Mouse (Mus musculus) urinary bladder, postnatal 36 days (tissue): Measurements from ENCODE around the gene Hnrnpa1.
A peak's percentile ranks its signal among the peaks of the same experiment; 100 is the strongest.

ENCODE experiments used
- DNase-seq, 2 experiments: peaks; one replicate each; pipeline ENCODE4 v3.0.0; 2022; ENCODE audit warnings: low spot score in 2 of 2, mixed read lengths in 1 of 2

Gene Hnrnpa1

DNA sequence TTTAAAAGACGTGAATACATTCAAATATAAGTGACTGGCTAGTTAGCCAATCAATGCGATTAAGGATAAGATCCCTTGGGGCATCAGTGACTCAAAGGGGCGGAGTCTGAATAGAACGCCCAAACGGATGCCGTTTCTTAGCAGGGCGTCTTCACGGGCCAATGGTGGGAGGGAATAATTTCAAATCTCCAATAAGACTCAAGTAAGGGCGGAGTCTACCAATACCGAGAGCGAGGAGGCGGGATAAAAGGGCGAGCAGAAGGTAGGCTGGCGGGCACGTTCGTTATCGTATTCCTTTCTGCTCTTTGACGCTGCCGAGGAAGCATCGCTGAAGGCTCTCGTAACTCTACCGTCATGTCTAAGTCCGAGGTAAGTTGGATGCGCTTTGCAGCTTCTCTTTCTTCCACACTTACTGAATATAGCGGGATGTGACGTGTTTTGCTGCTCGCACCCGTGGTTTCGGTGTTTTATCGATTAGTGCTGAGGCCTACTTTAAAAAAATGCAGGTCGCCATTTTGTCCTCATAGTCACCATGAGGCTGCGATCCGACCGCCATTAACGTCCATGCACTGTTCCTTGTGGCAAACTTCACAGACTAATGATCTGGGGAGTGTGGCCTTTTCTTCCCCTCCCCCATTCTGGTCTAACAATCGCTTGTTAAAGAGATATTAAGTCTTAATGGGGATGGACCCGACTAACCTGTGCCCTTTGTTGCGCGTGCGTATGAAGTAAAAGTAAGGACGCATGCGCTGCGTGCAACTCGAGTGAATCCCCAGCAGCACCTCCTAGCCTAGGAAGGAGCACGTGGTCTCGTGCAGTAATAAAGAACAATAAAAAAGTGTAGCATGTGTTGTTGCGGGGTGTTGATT, at the start of gene Hnrnpa1:
Hnrnpa1 (plus strand) TSS at position 273 of the 869 bp plus-strand sequence.
- DNase-seq = peak; percentile 84 to 92

- DNase-seq = no peak
These were observed 49.4 kb upstream of the Hnrnpa1 start for GRCm38 (mm10) chr15:103190531-103191462.

- no peak for DNase-seq
These were observed 46.6 kb upstream of the Hnrnpa1 start for GRCm38 (mm10) chr15:103193606-103194005.

DNA sequence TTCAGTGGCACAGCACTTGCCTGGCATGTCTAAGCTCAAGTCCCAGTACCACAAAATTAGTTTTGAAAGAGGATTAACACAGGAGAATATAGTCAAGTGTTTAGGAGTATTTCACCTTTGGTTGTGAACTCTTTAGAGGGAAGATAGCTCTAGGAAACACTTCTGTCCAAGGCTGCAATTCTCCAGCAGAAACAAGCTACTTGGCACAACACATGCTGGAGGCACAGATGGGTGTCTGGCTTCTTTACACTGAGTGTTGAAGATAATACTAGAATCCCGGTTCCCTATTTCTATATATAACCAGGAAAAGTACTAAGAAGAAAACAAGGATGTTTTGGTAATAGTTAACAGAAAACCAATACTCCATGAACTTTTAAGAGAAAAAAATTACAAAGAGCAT, 43.4 kb upstream of the Hnrnpa1 start:
- DNase-seq = no peak

DNA sequence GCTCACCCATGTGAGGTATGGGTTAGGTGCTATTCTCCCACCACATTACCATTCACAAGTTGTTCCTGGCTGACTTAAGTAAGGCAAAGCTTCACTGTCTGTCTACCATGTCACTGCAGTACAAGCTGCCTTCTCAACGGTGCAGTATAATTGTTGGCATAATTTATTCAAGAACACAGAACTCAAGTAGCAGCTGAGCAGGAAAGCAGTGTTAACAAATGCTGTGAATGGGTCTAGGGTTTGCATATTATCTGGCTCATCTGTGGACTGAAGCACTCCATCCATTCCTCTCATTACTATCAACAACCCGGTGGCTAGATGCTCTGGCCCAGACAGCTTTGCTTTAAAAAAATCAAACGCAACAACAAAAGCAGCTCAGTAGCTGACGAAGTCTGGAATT, 42.4 kb upstream of the Hnrnpa1 start:
- no peak for DNase-seq

- DNase-seq = no peak
These were observed 38.0 kb upstream of the Hnrnpa1 start for GRCm38 (mm10) chr15:103202088-103202793.

GRCm38 (mm10) chr15:103205156-103205555, 35.1 kb upstream of the Hnrnpa1 start:
- DNase-seq = no peak

DNA sequence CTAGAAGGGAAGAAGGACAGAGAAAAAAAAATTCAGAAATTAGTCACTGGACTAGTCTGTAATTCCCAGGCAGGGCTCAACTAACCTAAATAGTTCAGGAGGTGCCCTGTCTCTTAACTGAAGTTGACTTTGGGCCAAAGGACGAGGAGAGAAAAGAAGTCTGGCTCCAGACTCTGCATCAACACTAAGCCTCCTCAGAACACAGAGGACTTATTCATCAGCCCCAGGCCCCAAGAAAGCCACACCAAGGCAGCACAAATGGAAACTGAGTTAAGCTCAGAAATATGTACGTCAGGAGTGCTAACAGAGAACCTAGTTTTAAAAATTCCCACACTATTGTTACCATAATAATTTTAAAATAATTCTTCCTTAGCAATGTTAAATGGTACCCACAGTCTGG, 26.1 kb upstream of the Hnrnpa1 start:
- no peak for DNase-seq

DNA sequence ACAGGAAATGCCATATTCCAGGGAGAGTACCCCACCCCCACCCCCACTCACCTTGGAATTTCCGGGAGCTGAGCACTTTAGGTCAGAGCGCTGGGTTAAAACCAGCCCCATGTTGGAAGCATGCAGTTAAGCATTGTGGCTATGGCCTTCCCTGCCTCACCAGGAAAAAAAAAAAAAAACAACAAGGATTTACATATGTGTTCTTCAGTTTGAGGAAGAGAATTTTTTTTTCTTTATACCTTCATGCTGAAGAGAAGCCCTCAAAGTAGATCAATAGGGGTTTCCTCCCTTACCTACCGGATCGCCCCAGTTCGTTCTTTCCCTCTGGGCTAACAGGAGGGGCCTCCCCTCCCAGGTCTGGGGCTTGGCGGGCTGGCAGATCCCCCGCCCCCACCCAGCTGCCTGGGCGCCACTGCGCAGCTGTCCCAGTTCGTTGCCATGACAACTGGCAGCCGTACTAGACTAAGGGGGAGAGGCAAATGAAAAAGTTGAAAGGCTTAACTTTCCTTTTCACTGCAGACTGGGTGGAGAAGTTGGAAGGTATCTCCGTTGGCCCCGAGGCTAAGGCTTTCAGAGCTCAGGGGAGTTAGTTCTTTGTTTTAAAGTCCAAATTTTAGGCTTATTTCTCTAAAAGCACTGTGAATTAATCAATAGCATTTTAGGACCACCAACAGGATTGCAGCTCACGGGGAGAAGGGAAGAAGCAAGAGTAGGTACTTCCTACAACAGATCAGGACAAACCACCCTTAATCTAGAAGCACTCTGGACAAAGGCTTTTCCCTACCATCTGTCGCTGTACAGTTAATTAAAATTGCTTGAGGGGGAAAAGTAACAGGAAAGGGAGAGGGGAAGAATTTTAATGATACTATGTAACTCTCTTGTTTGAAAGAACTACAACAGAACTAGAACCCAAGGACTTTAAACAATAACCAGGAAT, 25.0 kb upstream of the Hnrnpa1 start:
- peak; percentile 67 to 83 for DNase-seq

GRCm38 (mm10) chr15:103216052-103216451, 24.2 kb upstream of the Hnrnpa1 start:
- DNase-seq = no peak

DNA sequence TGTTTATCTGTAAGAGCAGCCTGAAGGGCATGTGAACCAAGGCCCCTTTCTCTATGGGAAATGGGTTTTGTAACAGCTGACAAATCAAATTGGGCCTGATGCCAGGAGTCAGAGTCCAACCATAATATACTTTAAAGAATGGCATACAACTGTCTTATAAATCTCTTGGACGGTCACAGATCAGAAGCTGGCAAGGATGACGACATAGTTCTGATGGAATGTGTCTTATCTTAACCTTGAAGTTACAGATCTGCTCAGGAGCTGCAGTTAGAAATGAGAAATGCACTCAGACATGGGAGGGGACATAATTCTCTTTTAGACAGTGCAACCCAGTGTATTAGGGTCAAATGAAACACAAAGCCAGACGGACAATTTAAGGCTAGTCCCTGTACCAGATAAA, 19.4 kb upstream of the Hnrnpa1 start:
- DNase-seq = no peak

DNA sequence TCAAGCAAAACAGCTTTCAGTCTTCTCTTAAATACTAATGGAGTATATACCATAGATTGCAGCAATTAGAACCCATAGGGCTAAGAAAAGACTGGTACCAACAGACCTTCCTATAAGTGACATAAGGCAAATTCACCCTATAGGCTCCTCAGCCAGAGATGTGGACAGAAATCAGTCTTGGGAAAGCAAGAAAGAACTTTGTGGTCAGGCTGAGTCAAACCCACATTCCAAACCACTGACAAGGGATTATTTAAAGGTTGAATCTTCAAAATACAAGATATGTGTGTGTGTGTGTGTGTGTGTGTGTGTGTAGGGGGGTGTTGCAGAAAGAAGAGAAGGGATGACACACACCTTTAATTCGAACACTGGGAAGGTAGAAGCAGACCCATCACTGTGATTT, 18.8 kb upstream of the Hnrnpa1 start:
- no peak for DNase-seq

GRCm38 (mm10) chr15:103224161-103224560, 16.1 kb upstream of the Hnrnpa1 start:
- DNase-seq = no peak

- DNase-seq = no peak
These were observed 13.2 kb upstream of the Hnrnpa1 start for GRCm38 (mm10) chr15:103227022-103227421.

- no peak for DNase-seq
These were observed 12.7 kb upstream of the Hnrnpa1 start for GRCm38 (mm10) chr15:103227572-103227971.

- DNase-seq = no peak
These were observed 11.3 kb upstream of the Hnrnpa1 start for GRCm38 (mm10) chr15:103228904-103229303.

DNA sequence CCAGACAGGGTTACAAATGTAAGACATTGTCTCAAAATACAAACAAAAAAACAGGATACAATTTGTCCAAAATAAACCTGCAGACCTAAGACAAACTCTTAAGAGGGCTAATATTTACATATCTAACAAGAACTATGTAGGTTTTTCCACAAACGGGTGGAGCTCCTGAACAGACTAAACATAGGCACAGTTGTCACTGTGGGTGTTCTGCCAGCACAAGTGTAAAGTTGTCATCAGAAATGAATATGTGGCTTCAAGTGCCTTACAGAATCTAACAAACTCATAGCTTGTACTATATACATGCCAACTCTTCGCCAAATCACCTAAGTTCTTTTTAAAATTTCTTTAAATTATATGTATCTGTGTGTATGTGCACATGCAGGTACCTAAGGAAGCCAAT, 7.1 kb upstream of the Hnrnpa1 start:
- no peak for DNase-seq

- no peak for DNase-seq
These were observed 2.9 kb upstream of the Hnrnpa1 start for GRCm38 (mm10) chr15:103237295-103237694.

DNA sequence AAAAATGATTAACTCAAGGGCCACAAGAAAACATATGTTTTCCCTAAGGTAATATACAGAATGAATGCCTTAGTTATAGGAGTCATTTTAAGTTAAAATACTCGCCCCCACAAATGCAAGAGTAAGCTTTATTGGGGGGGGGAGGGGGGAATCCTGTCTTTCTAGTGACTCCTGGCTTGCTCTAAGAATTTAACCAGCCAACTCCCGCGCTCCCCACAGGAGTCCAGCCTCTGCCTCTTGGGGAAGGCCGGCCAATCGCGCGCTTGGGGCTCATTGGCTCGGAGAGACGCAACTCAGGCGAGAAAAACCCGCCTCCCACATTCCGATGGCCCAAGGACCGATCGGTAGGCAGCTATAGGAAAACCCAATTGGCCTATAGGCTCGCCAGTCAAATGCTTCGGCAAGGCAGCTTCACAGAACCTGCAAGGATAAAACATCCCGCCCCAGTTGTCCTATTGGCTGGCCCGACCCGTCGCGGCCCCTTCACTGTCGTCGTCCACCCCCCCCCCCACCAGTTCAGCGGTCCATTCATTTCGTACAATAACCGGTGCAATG, 1.0 kb upstream of the Hnrnpa1 start:
- DNase-seq = peak; percentile 85 to 93

- DNase-seq = peak; percentile 95 to 98
These were observed 510 bp upstream of the Hnrnpa1 start, which contains the start of gene Cbx5 for GRCm38 (mm10) chr15:103239685-103240159. Cbx5 (minus strand) TSS chr15:103239816.
